Mouse (Mus musculus) urinary bladder, postnatal 14 days (tissue): ENCODE measurements around the gene Ppil1.
"Not testable (repeated sequence)": the region's sequence is repeated elsewhere in the genome, so short reads cannot be mapped to it uniquely, and the experiment has no call there.

ENCODE experiments used
- DNase-seq: peaks from one replicate; pipeline ENCODE4 v3.0.0; 2021; ENCODE audit warnings: low spot score

Ppil1 gene

DNA sequence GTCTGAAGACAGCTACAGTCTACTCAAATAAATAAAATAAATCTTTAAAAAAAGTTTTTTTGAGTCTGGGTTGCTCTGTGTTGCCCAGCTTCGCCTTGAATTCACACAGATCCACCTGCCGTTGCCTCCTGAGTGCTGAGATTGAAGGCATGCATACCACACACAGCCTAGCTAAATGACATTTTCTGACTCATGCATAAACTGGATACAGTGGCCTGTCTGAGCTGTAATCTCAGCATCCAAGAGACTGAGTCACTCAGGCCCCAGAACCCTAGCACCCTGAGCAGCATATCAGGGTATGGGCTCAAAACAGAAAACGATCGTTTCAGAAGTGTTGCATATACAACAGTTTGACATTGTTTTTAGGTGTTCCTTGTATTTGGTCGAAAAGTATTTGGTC is 17.6 kb upstream of the Ppil1 start:
- no peak for DNase-seq

DNA sequence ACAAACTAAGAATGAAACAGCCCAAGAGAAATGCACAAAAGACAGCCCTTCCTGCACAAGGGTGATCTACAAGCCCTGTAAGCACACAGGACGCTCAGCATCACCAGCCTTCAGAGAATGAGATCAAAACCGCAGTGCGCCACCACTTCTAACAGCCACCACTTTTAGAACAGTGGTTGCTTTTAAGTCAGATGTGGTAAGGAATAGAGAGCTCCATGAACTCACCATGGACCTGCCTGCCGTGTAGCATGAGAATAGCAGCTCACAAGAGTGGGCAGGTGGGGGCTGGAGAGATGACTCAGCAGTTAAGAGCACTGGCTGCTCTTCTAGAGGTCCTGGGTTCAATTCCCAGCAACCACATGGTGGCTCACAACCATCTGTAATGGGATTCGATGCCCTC is 16.4 kb upstream of the Ppil1 start:
- DNase-seq, result no peak

DNA sequence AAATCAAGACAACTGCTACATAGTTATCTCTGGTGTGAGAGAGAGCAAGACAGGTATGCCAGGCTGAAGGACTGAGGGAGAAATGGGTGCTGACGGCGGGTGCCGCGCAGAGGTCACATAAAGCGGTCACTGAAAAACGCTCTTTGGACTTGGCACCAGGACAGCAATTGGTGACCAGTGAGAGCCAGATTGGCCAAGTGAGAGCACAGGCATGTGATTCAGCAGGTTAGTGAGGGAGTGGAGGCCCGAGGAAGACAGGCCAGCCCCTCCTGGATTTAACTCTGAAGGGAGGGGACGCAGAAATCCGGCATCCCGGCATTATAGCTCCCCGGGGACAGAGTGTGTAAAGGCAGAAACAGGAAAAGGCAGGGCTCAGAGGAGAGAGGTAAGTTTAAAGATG is 9.9 kb upstream of the Ppil1 start:
- DNase-seq, result no peak

DNA sequence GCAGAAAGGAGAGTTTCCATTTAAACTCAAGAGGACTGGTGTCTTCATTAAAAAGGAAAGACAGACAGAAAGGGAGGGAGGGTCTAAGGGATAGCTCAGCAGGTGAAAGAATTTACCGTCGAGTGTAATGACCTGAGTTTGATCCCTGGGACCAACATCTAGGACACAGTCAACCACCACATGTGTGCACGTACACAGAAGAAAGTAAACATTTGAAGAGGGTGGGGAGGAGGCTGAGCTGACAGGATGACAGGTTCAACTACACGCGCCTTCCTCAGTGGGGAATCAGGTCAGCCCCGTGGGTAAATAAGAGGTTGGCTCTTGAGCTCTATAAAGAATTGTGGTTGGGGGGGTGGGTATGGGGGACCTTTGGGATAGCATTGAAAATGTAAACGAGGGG is 9.2 kb upstream of the Ppil1 start:
- no peak for DNase-seq

DNA sequence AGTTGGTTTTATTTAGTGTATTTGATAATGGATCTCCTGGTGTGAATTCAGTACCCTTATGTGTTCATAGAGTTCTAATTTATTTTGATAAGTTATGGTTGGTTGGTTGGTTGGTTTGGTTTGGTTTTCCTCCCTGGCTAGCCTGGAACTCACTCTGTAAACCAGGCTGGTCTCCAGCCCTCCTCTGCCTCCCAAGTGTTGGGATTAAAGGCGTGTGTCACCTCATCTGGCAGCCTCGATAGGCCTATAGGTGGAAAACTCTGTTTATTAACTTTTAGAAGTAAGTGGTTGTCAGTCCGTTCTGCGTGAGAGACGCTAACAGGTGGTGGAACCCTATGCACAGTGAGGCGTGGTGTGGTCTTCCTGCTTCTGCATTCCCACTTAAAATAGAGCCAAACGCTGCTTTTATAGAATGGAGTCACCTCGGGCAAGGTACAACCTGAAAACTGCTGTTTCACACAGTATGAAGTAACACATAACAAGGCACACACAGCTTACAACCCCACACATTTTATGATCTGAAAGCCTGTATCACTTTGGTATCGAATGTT is 6.2 kb upstream of the Ppil1 start:
- DNase-seq, result no peak

DNA sequence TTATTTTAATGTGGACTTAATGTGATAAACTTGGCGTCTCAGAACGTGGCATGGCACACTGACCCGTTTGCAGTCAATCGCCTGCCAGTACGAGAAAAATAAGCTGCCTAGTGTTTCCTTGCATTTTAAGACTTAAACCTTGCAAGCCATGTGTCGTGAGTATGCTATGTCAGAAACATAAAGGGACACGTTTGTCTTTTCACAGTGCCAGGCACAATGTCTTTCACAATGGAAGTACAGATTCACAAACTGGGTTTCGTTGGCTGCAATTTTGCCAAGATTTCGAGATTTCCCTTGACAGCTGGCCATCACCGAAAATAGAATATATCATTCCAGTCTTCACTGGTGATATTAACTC is 5.3 kb upstream of the Ppil1 start:
- DNase-seq, result no peak

DNA sequence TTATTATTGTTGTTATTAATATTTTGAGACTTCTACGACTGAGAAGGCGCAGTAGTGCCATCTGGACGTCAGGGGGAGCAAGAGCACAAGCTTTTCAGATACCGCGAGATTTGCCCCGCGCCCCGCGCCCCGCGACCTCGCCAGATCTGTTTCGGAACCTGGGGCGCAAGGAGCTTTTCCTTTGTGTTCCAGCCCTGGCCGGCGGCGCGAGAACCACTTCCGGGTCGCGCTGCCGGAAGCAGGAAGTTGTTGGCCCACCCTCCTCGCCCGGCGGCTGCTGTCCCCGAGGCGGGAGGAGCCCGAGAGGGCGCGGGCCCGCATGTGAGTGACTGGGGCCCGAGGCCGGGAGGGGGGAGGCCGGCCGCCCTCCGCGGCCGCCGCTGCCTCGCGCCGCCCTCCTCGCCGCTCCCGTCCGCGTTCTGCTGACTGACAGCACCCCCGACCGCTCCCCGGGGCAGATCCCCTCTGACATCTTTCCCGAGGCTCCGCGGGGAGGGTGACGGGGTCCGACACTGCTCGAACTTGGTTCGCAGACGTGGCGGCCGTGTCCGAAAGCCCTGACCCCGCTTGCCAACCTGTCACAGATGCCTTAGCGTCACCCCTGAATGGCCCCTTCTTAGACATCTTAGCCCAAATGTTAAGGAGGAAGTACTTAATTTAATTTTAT is 4.8 kb upstream of the Ppil1 start, which contains the start of gene BC004004:
Gene BC004004 (plus strand): TSS at position 107 of the 667 bp plus-strand sequence.
- DNase-seq, result peak; percentile 94

DNA sequence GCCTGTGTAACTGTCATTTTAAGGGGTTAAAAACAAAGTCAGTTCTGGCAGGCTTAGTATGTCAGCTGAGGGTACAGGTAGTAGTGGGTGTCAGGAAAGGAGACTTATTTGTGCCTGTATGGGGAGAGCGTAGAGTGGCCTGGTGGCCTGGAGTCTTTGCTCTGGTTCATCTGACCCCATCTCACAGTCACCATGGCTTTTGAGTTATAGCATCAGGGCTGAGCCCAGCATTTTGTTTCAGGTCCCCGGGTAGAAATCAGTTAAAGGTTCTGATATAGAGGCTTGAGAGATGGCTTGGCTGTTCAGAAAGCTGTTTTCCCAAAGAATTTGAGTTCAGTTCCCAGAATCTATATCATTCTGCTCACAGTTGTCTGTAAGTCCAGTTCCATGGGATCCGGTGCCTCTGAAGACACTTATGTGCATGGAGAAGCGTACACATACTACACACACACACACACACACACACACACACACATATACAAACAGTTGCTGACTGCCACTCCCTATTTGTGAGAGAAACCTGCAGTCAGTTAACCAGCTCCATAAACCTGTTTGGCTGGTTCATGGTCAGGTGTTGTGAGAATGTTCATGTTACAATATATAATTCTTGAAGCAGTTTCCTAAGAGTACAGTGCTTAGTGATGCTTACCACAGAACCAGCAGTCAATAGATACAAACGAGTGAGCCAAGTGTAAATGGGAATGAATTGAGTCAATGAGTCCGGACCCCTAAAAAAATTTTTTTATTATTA is 4.1 kb upstream of the Ppil1 start:
- DNase-seq, result peak; percentile 66

DNA sequence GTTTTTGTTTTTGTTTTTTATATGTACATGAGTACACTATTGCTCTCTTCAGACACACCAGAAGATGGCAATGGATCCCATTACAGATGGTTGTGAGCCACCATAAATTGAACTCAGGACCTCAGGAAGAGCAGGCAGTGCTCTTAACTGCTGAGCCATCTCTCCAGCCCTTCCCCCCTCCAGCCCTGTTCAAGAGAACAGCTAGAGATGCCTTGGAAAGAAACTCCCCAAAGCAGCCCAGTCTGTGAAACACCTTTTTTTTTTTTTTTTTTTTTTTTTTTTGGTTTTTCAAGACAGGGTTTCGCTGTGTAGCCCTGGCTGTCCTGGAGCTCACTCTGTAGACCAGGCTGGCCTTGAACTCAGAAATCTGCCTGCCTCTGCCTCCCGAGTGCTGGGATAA is 3.1 kb upstream of the Ppil1 start:
- DNase-seq, result not testable (repeated sequence)

DNA sequence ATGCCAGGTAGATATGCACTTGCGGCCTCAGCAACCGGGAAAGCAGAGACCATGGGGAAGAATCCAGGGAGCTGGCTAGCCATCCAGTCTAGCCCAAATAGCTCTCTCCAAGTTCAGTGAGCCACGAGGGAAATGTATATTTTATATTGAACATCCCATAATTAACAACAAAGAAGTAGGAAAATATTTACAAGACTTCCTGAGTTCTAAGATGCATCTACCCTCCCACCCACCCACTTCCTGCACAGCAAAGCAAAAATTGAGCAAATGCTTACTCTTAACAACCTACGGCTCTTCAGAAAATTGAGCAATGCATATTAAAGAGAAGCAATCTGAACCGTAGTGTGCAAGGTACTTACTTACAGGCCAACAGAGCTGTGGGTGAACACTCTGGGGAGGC is 774 bp upstream of the Ppil1 start:
- no peak for DNase-seq

DNA sequence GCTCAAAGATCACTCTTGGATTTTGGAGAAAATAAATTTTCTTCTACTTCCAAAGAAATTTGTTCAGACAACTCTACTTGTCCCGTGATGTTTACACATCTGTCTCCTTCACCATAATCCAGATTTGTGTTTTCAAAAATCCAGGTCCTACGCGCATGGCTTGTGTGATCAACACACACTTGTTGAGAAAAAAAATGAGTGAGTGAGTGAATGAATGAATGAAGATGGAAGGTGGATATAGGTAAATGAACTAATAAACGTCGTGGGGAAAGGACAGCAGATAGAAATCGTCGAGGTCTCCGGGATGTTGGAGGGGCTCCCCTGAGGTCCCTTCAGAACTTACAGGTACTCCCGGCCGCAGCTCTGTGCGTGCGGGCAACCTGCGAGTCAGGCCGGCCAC is 569 bp downstream of the Ppil1 start:
- no peak for DNase-seq

DNA sequence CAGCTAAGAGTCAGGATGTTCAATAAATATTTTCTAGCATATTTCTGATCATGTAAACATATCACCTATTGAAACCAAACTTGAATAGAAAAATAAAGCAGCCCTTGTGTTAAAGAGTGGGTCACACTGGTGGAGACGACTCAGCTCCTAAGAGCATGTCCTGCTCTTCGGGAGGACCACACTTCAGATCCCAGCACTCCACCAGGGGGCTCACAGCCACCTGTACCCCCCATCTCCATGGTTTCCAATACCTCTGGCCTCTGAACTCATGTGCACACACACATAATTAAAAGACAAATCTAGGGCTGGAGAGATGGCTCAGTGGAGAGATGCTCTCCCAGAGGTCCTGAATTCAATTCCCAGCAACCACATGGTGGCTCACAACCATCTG is 1.7 kb downstream of the Ppil1 start:
- DNase-seq, result no peak

DNA sequence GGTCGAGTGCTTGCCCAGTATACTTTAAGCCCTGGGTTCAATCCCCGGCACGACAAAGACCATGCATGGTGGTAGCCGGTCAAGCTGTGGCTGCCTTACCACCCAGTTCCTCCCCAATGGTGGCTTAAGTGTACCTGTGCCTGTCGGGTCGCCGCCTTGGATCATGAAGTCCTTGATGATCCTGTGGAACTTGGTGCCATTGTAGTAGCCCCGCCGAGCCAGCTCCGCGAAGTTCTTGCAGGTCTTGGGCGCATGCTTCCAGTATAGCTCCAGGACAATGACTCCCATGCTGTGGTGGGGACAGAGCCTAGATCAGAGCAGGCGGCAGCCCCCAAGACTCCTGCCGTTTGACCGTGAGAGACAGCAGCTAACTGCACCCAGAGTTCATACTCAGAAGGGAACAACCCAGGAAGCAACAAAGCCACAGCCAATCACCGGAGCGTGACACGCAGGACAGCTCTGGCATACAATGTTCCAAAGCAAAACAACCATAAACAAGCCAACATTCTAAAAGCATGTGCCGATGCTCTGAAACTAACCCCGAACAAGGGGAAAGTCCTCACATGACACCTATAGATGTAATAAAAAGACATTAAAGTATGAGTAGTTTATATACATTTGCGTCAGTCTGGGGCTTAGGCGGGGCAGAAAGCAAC is 2.3 kb downstream of the Ppil1 start:
- DNase-seq, result no peak

DNA sequence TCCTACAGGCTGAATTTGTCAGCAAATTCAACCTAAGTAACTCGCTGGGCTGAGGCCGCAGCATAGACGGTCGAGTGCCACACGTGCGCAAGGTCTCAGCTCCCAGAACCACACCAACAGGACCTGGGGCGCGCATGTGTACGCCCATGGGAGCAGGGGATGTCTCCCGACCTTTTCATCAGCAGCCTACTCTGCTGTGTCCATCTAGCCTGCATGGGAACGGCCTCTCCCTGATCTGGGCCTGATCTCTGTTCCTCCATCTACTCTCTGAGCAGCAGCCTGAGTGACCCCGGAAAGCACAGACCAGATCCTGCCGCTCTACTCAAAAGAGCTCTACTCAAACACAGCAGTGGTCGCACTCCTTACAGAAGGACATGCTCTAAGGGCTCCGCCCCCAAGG is 3.5 kb downstream of the Ppil1 start:
- no peak for DNase-seq

DNA sequence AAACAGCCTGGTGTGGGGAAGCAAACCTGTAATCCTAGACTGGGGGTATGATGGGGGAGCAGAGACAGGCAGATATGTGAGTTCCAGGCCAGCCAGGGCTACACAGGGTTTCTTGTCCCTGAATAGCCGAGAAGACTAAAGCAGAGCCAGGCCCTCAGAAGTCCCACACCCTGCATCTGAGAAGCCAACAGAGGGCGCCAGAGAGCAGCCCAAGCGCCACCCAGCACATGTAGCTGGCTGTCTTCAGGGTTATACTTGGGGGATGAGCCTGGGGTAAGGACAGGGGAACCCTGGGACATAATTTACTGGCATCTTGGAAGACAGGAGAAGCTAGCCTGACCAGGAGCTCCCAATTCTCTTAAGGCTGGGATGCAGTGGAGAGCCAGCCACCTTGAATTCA is 4.5 kb downstream of the Ppil1 start:
- DNase-seq, result peak; percentile 84

DNA sequence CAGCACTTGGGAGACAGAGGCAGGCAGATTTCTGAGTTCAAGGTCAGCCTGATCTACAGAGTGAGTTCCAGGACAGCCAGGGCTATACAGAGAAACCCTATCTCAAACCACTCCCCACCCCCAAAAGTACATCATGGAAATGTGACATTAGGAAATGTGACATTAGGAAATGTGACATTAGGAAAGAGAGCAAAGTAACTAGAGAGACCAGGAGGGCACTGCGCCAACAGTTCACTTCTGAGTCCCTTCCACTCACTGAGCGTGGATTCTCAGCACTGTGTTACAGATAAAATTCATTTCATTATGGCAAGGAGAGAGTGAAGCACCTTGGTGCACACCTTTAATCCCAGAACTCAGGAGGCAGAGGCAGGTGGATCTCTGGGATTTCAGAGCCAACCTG is 5.1 kb downstream of the Ppil1 start:
- no peak for DNase-seq

DNA sequence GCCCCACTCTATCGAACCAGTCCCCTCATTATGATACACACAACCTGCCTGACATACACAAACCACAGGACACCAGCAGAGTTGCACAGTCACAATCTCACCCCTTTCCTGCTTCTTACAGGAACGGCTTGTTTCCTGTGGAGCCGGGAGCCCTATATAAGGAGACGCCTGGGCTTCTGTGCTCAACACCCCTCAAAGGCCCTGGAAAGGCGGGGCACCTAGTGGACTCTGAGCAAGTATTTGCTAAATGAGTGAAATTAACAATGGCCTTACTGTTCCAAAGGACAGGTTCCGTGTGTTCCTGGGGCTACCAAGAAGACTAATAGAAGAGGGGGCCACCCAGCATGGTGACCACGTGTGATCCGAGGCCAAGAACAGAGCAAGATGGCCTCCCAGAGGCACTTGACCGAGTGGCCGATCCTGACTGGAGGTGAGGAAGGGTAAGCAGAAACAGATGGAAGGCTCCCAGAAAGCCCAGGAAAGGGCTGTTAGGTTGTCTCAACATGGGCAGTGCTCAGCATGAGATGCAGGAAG is 5.9 kb downstream of the Ppil1 start:
- DNase-seq, result no peak

DNA sequence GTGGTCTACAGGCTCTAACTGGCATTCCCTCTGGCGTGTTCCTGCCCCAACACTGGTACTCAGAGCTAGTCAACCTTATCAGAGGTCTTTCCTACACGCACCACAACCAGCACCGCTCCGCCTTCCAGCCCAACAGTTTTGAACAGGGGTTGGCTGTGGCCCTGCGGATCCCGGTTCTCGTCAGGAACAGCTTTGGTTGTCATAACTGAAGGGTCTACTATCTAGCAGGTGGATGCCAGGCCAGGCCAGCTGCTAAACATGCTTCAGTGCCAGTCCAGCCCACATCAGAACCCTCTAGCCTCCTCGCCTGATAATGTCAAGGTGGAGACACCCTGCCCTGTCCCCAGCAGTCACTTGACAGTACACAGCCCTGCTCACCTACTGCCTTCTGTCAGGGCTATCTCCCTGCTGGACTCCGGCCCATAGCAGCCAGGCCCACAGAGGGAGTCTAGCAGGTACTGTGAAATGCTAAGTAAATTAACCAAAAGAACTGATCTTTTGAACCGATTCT is 6.9 kb downstream of the Ppil1 start:
- no peak for DNase-seq

DNA sequence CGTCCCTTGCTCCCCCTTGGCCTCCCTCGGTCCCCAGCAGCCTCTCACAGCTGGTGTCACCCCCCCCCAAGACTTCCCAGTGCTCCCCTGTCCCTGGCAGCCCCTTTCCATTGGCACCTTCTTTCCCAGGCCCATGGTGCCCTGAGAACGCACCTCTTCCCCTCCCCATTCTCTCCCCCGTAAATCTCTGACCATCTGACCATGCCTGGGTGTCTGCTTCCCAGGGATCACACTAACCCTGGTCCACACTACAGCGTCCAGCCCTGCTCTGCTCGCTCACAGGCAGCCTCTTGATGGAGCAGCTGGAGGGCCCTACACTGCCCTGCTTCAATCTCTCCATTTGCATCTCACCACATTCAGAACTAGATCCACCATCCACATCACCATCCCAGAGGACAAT is 7.5 kb downstream of the Ppil1 start:
- DNase-seq, result no peak

DNA sequence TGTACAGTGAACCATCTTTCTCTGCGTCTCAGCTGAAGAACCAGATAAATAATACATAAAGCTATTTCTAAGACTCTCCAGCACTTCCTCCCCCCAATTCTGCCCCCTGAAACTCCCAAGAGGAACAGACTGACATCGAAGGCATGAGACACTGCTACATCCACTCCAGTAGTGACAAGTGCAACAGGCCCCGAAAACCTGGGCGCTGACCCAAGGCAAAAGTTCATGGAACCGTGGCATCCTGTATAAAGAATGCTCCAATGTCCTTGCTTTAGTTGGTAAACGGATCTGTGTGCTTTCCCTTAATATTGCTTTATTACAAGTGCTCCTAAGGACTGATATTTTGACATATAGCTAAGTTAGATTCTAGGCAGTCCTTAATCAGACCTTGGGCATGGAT is 9.2 kb downstream of the Ppil1 start:
- DNase-seq, result not testable (repeated sequence)

DNA sequence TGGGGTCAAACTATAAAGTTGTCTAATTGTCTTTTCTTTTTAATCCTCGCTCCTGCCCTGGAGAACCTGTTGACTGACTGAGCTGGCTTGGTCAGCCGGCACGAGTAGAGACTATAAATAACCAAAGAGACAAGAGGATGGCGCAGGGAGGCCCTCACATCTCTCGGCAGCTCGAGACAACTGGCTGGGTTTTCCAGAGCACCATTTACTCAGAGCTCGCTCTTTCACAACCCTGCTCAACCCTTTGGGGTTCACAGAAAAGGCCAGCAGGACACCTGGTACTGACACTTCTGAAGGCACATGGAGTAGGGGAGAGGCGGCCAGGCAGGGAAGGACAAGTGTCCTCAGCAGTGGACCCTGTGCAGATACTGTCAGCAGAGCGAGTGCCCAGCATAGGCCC is 10.3 kb downstream of the Ppil1 start:
- no peak for DNase-seq

DNA sequence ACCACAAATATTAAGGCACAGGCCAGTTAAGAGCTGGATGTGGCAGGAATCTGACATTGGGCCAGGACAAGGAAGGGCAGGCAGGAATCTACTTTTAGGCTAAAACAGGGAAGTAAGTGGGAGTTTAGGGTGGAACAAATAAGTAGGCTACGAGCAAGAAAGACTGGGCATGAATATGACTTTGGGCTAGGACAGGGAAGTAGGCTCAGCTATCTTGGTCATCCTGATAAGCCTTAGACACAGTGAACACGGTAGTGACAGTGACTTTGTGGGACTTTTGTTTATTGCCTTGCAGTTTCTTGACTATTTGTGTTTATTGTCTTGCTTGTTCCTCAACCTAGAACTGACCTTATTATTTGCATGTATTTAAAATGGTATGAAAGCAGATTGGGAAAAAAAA is 10.8 kb downstream of the Ppil1 start:
- DNase-seq, result no peak
